Mouse (Mus musculus) cerebellum, adult 11 months (tissue): ENCODE measurements at regions not wholly inside any gene's neighbourhood (a gene's known extent, or its start where the extent isn't known, plus 50 kb on each side); places are given as distances from the start of the nearest gene placed in this dataset.
A peak's percentile ranks its signal among the peaks of the same experiment; 100 is the strongest.

Source experiments
- DNase-seq: peaks from one replicate; pipeline ENCODE4 v3.0.0; 2022

- no peak for DNase-seq
These were observed 1208.5 kb downstream of the Rapgef2 start for GRCm38 (mm10) chr3:78077822-78078221.

DNA sequence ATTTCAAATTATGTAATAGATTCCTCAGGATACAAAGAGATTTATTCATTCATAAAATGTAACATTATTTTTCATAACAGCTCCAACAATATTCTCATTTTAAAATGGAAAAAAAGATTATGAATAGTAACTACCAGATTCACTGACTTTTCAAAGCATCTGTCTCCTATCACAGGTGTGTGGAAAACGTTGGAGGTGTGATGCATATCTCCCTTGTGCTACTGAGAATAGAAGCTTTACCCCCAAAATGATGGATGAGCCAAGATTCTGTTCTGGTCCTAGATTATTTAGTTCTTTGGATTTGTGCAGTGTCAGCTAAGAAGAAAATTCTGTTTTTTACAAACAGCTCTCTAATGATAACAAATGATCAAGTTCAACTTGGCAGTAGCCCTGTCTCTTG, 1209.0 kb downstream of the Rapgef2 start:
- no peak for DNase-seq

- DNase-seq = no peak
These were observed 1213.3 kb downstream of the Rapgef2 start for GRCm38 (mm10) chr3:78073040-78073439.

GRCm38 (mm10) chr3:78067113-78067639, 1219.1 kb downstream of the Rapgef2 start:
- DNase-seq = no peak

- no peak for DNase-seq
These were observed 1220.0 kb downstream of the Rapgef2 start for GRCm38 (mm10) chr3:78066336-78066735.

GRCm38 (mm10) chr3:78062549-78062948, 1223.8 kb downstream of the Rapgef2 start:
- no peak for DNase-seq

DNA sequence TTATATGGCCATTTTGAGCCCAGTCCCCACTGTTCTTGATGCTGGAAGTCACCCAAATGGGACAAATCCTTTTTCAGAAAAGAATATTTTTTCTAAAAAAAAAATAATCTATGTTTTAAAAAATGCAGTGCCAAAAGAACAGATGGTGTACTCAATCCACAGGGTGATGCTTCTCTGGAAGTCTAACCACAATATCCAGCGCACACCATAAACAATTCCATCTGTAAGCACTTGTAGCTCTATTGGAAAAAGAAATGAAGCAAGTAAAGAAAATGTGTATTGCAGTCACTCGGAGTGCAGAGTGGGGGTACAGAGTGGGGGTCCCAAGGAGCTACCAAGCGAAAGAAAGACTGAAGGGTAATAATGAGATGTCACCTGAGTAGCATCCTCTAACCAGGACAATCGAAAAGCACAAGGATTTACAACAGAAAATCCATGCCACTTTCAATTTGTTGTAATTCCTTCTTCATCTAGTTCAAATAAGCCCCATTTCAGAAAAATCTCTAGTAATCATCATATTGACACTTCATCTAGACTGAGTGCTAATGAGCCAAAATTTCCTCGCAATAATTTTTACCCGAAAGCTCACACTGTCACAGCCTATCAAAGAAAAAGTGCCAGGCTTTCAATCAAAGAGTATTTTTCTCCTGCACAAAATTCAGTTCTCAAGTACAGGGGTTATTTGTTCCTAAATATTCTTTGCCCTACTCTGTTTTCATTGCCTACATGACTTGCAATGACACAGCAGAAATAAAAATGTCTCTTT, 1226.3 kb downstream of the Rapgef2 start:
- peak; percentile 15 for DNase-seq
